Mouse (Mus musculus) hindbrain, embryonic 16.5 days (tissue): ENCODE results near the gene Cnr2. TPM values are rescaled to one million over a fixed set of nuclear protein-coding genes. Genes with fewer than 3 reads are reported as not detected.

Source experiments
- ATAC-seq: fragments of 200-750 bp; cut with Nextera tagmentation; 2 replicates; pipeline ENCODE4 v1.8.0; 2017; ENCODE audit warnings: moderate TSS enrichment, moderate library complexity
- H3K27ac ChIP-seq: fragments of 300-500 bp; sonication (generic); 2 replicates; pipeline ENCODE4 v1.5.1; 2014; ENCODE audit warnings: low read depth, mild to moderate bottlenecking, control low read depth, low read length, moderate library complexity
- H3K27me3 ChIP-seq: fragments of 300-500 bp; sonication (generic); replicated peaks from 2 replicates; pipeline ENCODE4 v1.6.1; 2014; ENCODE audit warnings: low read length; ENCODE audit not compliant: control insufficient read depth, insufficient read depth
- H3K36me3 ChIP-seq: fragments of 300-500 bp; sonication (generic); 2 replicates; pipeline ENCODE4 v1.6.1; 2014; ENCODE audit warnings: mild to moderate bottlenecking, low read length, moderate library complexity, mixed read lengths; ENCODE audit not compliant: control insufficient read depth, insufficient read depth
- H3K4me1 ChIP-seq: fragments of 300-500 bp; sonication (generic); 2 replicates; pipeline ENCODE4 v1.6.1; 2014; ENCODE audit warnings: low read depth, low read length; ENCODE audit not compliant: control insufficient read depth, insufficient read depth
- H3K4me2 ChIP-seq: fragments of 300-500 bp; sonication (generic); 2 replicates; pipeline ENCODE4 v1.6.1; 2014; ENCODE audit warnings: mild to moderate bottlenecking, low read length, control low read depth, moderate library complexity
- H3K4me3 ChIP-seq: fragments of 300-500 bp; sonication (generic); 2 replicates; pipeline ENCODE4 v1.5.1; 2014; ENCODE audit warnings: mild to moderate bottlenecking, low read length, control low read depth, moderate library complexity
- H3K9ac ChIP-seq: fragments of 300-500 bp; sonication (generic); 2 replicates; pipeline ENCODE4 v1.6.1; 2014; ENCODE audit warnings: low read depth, mild to moderate bottlenecking, control low read depth, low read length, moderate library complexity
- H3K9me3 ChIP-seq: fragments of 300-500 bp; sonication (generic); 2 replicates; pipeline ENCODE4 v1.6.1; 2014; ENCODE audit warnings: mild to moderate bottlenecking, low read length, moderate library complexity; ENCODE audit not compliant: control insufficient read depth
- WGBS: fragments of 180-500 bp; shearing (Covaris S2); extraction: QIAGEN DNeasy Blood & Tissue Kit; methylation state at CpG from one replicate; pipeline ENCODE4 v1.1.7; 2014; 5-methylcytosine and 5-hydroxymethylcytosine counted together
- polyA plus RNA-seq: library from polyadenylated mRNA; unstranded; fragments of >200 nt; fragmentation: Nextera tagmentation; extraction: Ambion mirVana; gene quantifications from 2 replicates; pipeline ENCODE4 v1.2.1, GENCODE M21; 2015

Cnr2 gene
- polyA plus RNA-seq, 1 experiment from 2014 or later, result 0.09 TPM

DNA sequence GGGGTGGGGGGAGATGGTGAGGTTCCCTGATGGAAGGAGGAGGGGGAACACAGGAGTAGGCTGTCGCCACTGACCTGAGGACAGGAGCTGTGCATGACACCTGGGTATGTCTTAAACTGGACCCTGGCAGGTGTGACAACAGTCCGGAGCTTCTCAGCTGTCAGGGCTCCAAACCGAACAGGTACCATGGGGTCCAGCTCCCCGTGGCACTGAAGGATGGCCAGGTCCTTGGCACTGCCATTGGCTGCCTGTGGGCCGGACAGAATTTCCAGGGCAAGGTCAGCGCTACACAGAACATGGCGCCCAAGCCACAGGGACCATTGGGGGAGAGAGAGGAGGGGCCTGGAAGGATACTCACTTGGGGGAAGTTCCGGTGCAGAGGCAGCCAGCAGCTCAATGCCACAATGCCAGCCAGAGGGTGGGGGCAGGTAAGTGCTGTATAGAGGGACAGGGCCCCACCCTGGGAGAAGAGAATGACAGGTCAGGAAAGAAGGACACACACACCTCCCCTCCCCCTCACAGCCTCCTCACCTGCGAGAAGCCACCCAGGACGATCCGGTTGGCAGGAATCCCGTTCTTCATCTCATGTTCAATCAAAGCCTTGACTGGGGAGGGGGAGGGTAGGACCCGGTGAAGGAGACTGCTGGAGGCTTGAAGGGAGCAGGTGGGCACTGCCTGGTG lies 74.0 kb downstream of the Cnr2 start:
- no peak for ATAC-seq
- peaks cover 39% of the 10 kb centered on the region for H3K36me3 ChIP-seq
- H3K4me2 ChIP-seq, result no peak overlapping the region

More for the DNA sequence above, 74.0 kb downstream of the Cnr2 start:
- 82% methylated on average over 13 of the region's 13 CpGs for WGBS
- Histone ChIP-seq H3K9ac (no peak overlapping the region), H3K27me3 (no peaks in the 10 kb centered on the region), H3K27ac (no peak overlapping the region), H3K4me3 (no peak overlapping the region), H3K4me1 (peaks cover 23% of the 10 kb centered on the region), H3K9me3 (no peaks in the 10 kb centered on the region)

Other genes with a start within 250 kb of the Cnr2 start
- gene Ifnlr1, start 209.1 kb upstream of the Cnr2 start, polyA plus RNA-seq, result 0.26 and 0.41 TPM in 2 replicates
- gene Il22ra1, start 167.2 kb upstream of the Cnr2 start, polyA plus RNA-seq, result not detected in 2 replicates
- 0.90 and 0.99 TPM in 2 replicates for gene Myom3, start 135.7 kb upstream of the Cnr2 start, polyA plus RNA-seq
- 144 and 166 TPM in 2 replicates for gene Srsf10, start 39.6 kb upstream of the Cnr2 start, polyA plus RNA-seq
- 98.2 and 103 TPM in 2 replicates for gene Pnrc2, start 21.5 kb upstream of the Cnr2 start, polyA plus RNA-seq
- 74.1 and 78.4 TPM in 2 replicates for gene Fuca1, start 25.3 kb downstream of the Cnr2 start, polyA plus RNA-seq
- gene Hmgcl, start 51.1 kb downstream of the Cnr2 start, polyA plus RNA-seq, result 64.7 and 66.8 TPM in 2 replicates
- 49.4 and 50.1 TPM in 2 replicates for gene Gale, start 68.3 kb downstream of the Cnr2 start, polyA plus RNA-seq
- gene Lypla2, start 77.2 kb downstream of the Cnr2 start, polyA plus RNA-seq, result 225 and 229 TPM in 2 replicates
- 60.6 and 67.1 TPM in 2 replicates for gene Pithd1, start 91.9 kb downstream of the Cnr2 start, polyA plus RNA-seq
- gene Eloa, start 126.4 kb downstream of the Cnr2 start, polyA plus RNA-seq, result 25.0 and 27.1 TPM in 2 replicates
- 233 and 244 TPM in 2 replicates for gene Rpl11, start 158.0 kb downstream of the Cnr2 start, polyA plus RNA-seq
- 214 and 226 TPM in 2 replicates for gene Id3, start 248.1 kb downstream of the Cnr2 start, polyA plus RNA-seq